Comparison of ENCODE assay signal across 9 mouse cellular contexts in genomic region chr9:55538377-55538776, GRCm38 (mm10). TPM values are rescaled to one million over a fixed set of nuclear protein-coding genes. Genes with fewer than 3 reads are reported as not detected.
DNase-seq lines count a peak whose midpoint lies in the region; ATAC-seq and TF ChIP-seq lines count a peak whose summit lies in the region.
"Had no signal": no experiment of that assay in that cellular context is flagged by ENCODE, and none has a peak within 500 bp of the region (broad histone marks: within the 10 kb centered on the region; RNA-seq: fewer than 3 reads in every experiment).

Gene Isl2 (plus strand): TSS chr9:55538672.

- no peak within 1 kb of the TSS for H3K27ac ChIP-seq in heart, embryonic 16.5 days (ENCODE audit: low read length)
- H3K27ac ChIP-seq in ES-Bruce4 (ENCODE audit: insufficient read depth, low read length) (no peak within 1 kb of the TSS), MEL (ENCODE audit: control insufficient read depth, low read depth, low read length) (no peak within 1 kb of the TSS)
- H3K27ac ChIP-seq in limb, embryonic 11.5 days (replicated peaks; ENCODE audit: low read depth, low read length), result no peak within 1 kb of the TSS

- no peak for ATAC-seq in heart, embryonic 16.5 days (replicated peaks; ENCODE audit: extremely low read depth, insufficient read depth, low FRiP score)
- ATAC-seq in limb, embryonic 11.5 days (ENCODE audit: insufficient number of reproducible peaks, low FRiP score, low TSS enrichment, low read depth), result no peak

- H3K79me2 ChIP-seq in MEL (ENCODE audit: control insufficient read depth, insufficient read depth, low read length, poor library complexity), result no peaks in the 10 kb centered on the region

- WGBS in heart, embryonic 16.5 days, result 9% methylated on average over 4 of the region's 4 CpGs
- WGBS in limb, embryonic 11.5 days, result 5% methylated on average over 4 of the region's 4 CpGs

- TF ChIP-seq RAD21 in MEL (IDR thresholded peaks at IDR 0.05; ENCODE audit: low read depth, low read length), result no peak

- no peak for TF ChIP-seq EP300 in ES-Bruce4 (IDR thresholded peaks at IDR 0.05; ENCODE audit: insufficient read depth, low read depth, low read length)
- no peak for TF ChIP-seq EP300 in MEL (IDR thresholded peaks at IDR 0.05; ENCODE audit: low read depth in 1 of 2, low read length in 2 of 2)

- no peak for TF ChIP-seq CTCF in ES-Bruce4 (IDR thresholded peaks at IDR 0.05; ENCODE audit: low read depth, low read length)
- no peak for TF ChIP-seq CTCF in MEL (IDR thresholded peaks at IDR 0.05 in 2 of 3, conservative IDR thresholded peaks at IDR 0.05 in 1 of 3; ENCODE audit: control insufficient read depth in 1 of 3, insufficient read depth in 1 of 3, low read depth in 2 of 3, low read length in 3 of 3, poor library complexity in 1 of 3, severe bottlenecking in 1 of 3)

- TF ChIP-seq POLR2A in ES-Bruce4 (IDR thresholded peaks at IDR 0.05; ENCODE audit: insufficient read depth, low read length) (no peak), MEL (IDR thresholded peaks at IDR 0.05; ENCODE audit: control insufficient read depth in 1 of 2, insufficient read depth in 1 of 2, low read depth in 1 of 2, low read length in 2 of 2, poor library complexity in 1 of 2) (no peak)

- peaks cover 57% of the 10 kb centered on the region for H3K27me3 ChIP-seq in heart, embryonic 16.5 days (ENCODE audit: control insufficient read depth, insufficient read depth, low read length)
- H3K27me3 ChIP-seq in ES-Bruce4 (ENCODE audit: control insufficient read depth, insufficient read depth, low read length, poor library complexity, severe bottlenecking), result peaks cover 22% of the 10 kb centered on the region
- no peaks in the 10 kb centered on the region for H3K27me3 ChIP-seq in MEL (ENCODE audit: control insufficient read depth in 1 of 2, insufficient read depth in 2 of 2, low read length in 2 of 2)
- H3K27me3 ChIP-seq in limb, embryonic 11.5 days (ENCODE audit: control insufficient read depth, insufficient read depth, low read length), result peaks cover 24% of the 10 kb centered on the region

- DNase-seq in heart, postnatal 25 days (ENCODE audit: low spot score), result no peak
- no peak for DNase-seq in MEL (ENCODE audit: low read depth, low spot score)
- peak; percentile 54 for DNase-seq in limb, embryonic 11.5 days (ENCODE audit: low spot score)
- no peak for DNase-seq in spleen, postnatal 10 days (ENCODE audit: low spot score in 2 of 2)
- DNase-seq in layer of hippocampus, adult 11-12 months (ENCODE audit: low spot score), result no peak
- DNase-seq: adrenal gland, adult 8-10 months had no signal

- no peak within 1 kb of the TSS for H3K4me3 ChIP-seq in heart, embryonic 16.5 days (ENCODE audit: low read length)
- peak within 1 kb of the TSS; percentile 29; the same call in 1 of the 2 replicates for H3K4me3 ChIP-seq in ES-Bruce4 (ENCODE audit: low read depth, low read length)
- H3K4me3 ChIP-seq in MEL (ENCODE audit: control insufficient read depth in 1 of 2, insufficient read depth in 1 of 2, low read depth in 2 of 2, low read length in 2 of 2), result peak within 1 kb of the TSS in 1 of 2 experiments; percentile 27; a peak in 2 of 4 replicates
- peak within 1 kb of the TSS; percentile 14; the same call in 1 of the 2 replicates for H3K4me3 ChIP-seq in limb, embryonic 11.5 days (ENCODE audit: low read depth, low read length)

- H3K9me3 ChIP-seq in heart, embryonic 16.5 days (replicated peaks; ENCODE audit: control insufficient read depth, low read length), result no peaks in the 10 kb centered on the region
- H3K9me3 ChIP-seq in ES-Bruce4 (replicated peaks; ENCODE audit: control insufficient read depth, insufficient read depth, low read length, poor library complexity, severe bottlenecking) (no peaks in the 10 kb centered on the region), MEL (replicated peaks; ENCODE audit: insufficient read depth, low read length) (no peaks in the 10 kb centered on the region)
- H3K9me3 ChIP-seq in limb, embryonic 11.5 days (ENCODE audit: control insufficient read depth, low read length), result no peaks in the 10 kb centered on the region

- intact Hi-C loops in heart, postnatal 25 days (cut with DNase I), result no loop called here

- H3K36me3 ChIP-seq in heart, embryonic 16.5 days (ENCODE audit: control insufficient read depth, insufficient read depth), result no peaks in the 10 kb centered on the region
- H3K36me3 ChIP-seq in ES-Bruce4 (ENCODE audit: control insufficient read depth, insufficient read depth, low read length, poor library complexity, severe bottlenecking), result no peaks in the 10 kb centered on the region
- no peaks in the 10 kb centered on the region for H3K36me3 ChIP-seq in MEL (ENCODE audit: control insufficient read depth in 1 of 2, insufficient read depth in 2 of 2, low read length in 2 of 2)
- H3K36me3 ChIP-seq in limb, embryonic 11.5 days (ENCODE audit: control insufficient read depth, insufficient read depth, low read length), result no peaks in the 10 kb centered on the region

- H3K4me1 ChIP-seq in heart, embryonic 16.5 days (ENCODE audit: control insufficient read depth, insufficient read depth, low read length), result peaks cover 12% of the 10 kb centered on the region
- H3K4me1 ChIP-seq in ES-Bruce4 (ENCODE audit: control insufficient read depth, insufficient read depth, low read length) (no peaks in the 10 kb centered on the region), MEL (ENCODE audit: control insufficient read depth in 1 of 2, insufficient read depth in 2 of 2, low read length in 2 of 2) (no peaks in the 10 kb centered on the region)
- H3K4me1 ChIP-seq in limb, embryonic 11.5 days (ENCODE audit: control insufficient read depth, insufficient read depth, low read length), result peaks cover 8% of the 10 kb centered on the region

- no peak within 1 kb of the TSS for H3K9ac ChIP-seq in heart, embryonic 16.5 days (ENCODE audit: low read length)
- H3K9ac ChIP-seq in ES-Bruce4 (ENCODE audit: low read depth, poor library complexity, severe bottlenecking) (no peak within 1 kb of the TSS), MEL (ENCODE audit: control insufficient read depth, low read depth, low read length, poor library complexity, severe bottlenecking) (peak within 1 kb of the TSS; percentile 31; the same call in 1 of the 2 replicates)
- H3K9ac ChIP-seq in limb, embryonic 11.5 days (ENCODE audit: low read length), result no peak within 1 kb of the TSS

- H3K4me2 ChIP-seq in heart, embryonic 16.5 days (ENCODE audit: low read depth, low read length), result peak within 1 kb of the TSS; percentile 5; the same call in 1 of the 2 replicates
- peak within 1 kb of the TSS; percentile 56 for H3K4me2 ChIP-seq in limb, embryonic 11.5 days (ENCODE audit: low read depth, severe bottlenecking)

TF ChIP-seq in MEL, 35 proteins besides CTCF, POLR2A, EP300 and RAD21:
- TF ChIP-seq ZNF384 (IDR thresholded peaks at IDR 0.05; ENCODE audit: low read depth, low read length) (peak; percentile 55), MAFK (IDR thresholded peaks at IDR 0.05; ENCODE audit: borderline replicate concordance, low read depth, low read length) (no peak)

RNA-seq across cellular contexts. Expression of gene Isl2, which starts in this region (rescaled TPM):
- polyA plus RNA-seq in heart, embryonic 16.5 days (2015; fragmentation: Nextera tagmentation; extraction: Ambion mirVana), result 0.54 and 1.00 TPM in 2 replicates
- total RNA-seq in heart, postnatal 25 days (2021), result under 1 TPM in 1 of 2 experiments, not detected in 1; 0.26 TPM
- polyA plus RNA-seq in ES-Bruce4 (2011; ENCODE audit: insufficient read depth, insufficient read length, low read depth, missing spikeins), result 0.44 TPM in 1 of 2 replicates, not detected in the other
- not detected in 2 replicates for total RNA-seq in MEL (2012; rRNA removed)
- polyA plus RNA-seq in MEL (2012; ENCODE audit: insufficient read depth in 1 of 2, insufficient read length in 2 of 2, low read depth in 1 of 2, low replicate concordance in 2 of 2, missing spikeins in 1 of 2), result not detected
- 1.9 and 3.2 TPM in 2 replicates for polyA plus RNA-seq in limb, embryonic 11.5 days (2014; fragmentation: Nextera tagmentation; extraction: Ambion mirVana)
- total RNA-seq: adrenal gland, adult 8-10 months; megakaryocyte, adult 5-6 weeks had no signal
